ENCODE assay signal across 17 mouse cellular contexts in the genomic region with DNA sequence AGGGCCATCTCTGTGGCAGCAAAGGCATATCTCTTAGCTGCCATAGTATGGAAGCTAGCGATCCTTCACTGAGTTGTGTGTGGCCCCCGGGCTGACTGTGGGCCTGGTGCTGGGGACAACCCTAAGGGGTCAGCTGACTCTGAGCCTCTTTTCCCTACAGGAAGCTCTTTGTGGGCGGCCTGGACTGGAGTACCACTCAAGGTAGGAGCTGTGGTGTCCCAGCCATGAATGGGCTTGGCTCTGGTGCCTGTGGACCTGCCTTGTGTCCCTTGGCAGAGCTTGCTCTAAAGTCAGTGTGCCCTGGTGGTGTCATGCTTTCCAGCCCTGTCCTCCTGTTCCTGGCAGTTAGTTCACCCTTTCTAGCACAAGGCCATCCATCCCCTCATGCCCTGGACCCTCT. TPM values are rescaled to one million over a fixed set of nuclear protein-coding genes. Genes with fewer than 3 reads are reported as not detected.
DNase-seq lines count a peak whose midpoint lies in the region; ATAC-seq lines count a peak whose summit lies in the region.
"Had no signal": no experiment of that assay in that cellular context is flagged by ENCODE, and none has a peak within 500 bp of the region (broad histone marks: within the 10 kb centered on the region; RNA-seq: fewer than 3 reads in every experiment).

No protein-coding gene starts in this region.

- no peak overlapping the region for H3K4me3 ChIP-seq in heart, embryonic 12.5 days
- H3K4me3 ChIP-seq in liver, embryonic 12.5 days, result no peak overlapping the region
- no peak overlapping the region for H3K4me3 ChIP-seq in liver, embryonic 11.5 days (ENCODE audit: low read depth, low read length)
- no peak overlapping the region for H3K4me3 ChIP-seq in intestine, embryonic 15.5 days (replicated peaks)
- H3K4me3 ChIP-seq: forebrain, embryonic 12.5 days; heart, embryonic 13.5 days; limb, embryonic 15.5 days had no signal

- H3K36me3 ChIP-seq in heart, embryonic 12.5 days, result peaks cover 77% of the 10 kb centered on the region
- H3K36me3 ChIP-seq in liver, embryonic 12.5 days, result peaks cover 85% of the 10 kb centered on the region
- H3K36me3 ChIP-seq in liver, embryonic 11.5 days (ENCODE audit: control insufficient read depth, insufficient read depth, low read length), result peaks cover 42% of the 10 kb centered on the region
- peaks cover 29% of the 10 kb centered on the region for H3K36me3 ChIP-seq in intestine, embryonic 15.5 days

- H3K27me3 ChIP-seq in heart, embryonic 12.5 days (replicated peaks), result no peaks in the 10 kb centered on the region
- H3K27me3 ChIP-seq in liver, embryonic 12.5 days (replicated peaks), result no peaks in the 10 kb centered on the region
- H3K27me3 ChIP-seq in liver, embryonic 11.5 days (replicated peaks; ENCODE audit: control insufficient read depth, insufficient read depth, low read length), result no peaks in the 10 kb centered on the region
- H3K27me3 ChIP-seq in intestine, embryonic 15.5 days (replicated peaks), result no peaks in the 10 kb centered on the region
- H3K27me3 ChIP-seq: forebrain, embryonic 12.5 days; heart, embryonic 13.5 days; limb, embryonic 15.5 days had no signal

- no peak overlapping the region for H3K27ac ChIP-seq in heart, embryonic 12.5 days (ENCODE audit: poor library complexity, severe bottlenecking)
- H3K27ac ChIP-seq in liver, embryonic 12.5 days, result peak overlapping the region; percentile 64
- H3K27ac ChIP-seq in liver, embryonic 11.5 days (ENCODE audit: low read depth, low read length), result no peak overlapping the region
- H3K27ac ChIP-seq in intestine, embryonic 15.5 days, result no peak overlapping the region
- H3K27ac ChIP-seq: forebrain, embryonic 12.5 days; heart, embryonic 13.5 days; hindbrain, embryonic 14.5 days; limb, embryonic 15.5 days had no signal

- peak overlapping the region; percentile 32; the same call in 1 of the 2 replicates for H3K9ac ChIP-seq in heart, embryonic 12.5 days
- H3K9ac ChIP-seq in liver, embryonic 12.5 days, result 0 out of 2 replicates have a peak overlapping the region, but pooled peaks have one; percentile 12
- H3K9ac ChIP-seq in liver, embryonic 11.5 days (ENCODE audit: low read depth, low read length), result no peak overlapping the region
- 0 out of 2 replicates have a peak overlapping the region, but pooled peaks have one; percentile 17 for H3K9ac ChIP-seq in intestine, embryonic 15.5 days
- H3K9ac ChIP-seq: forebrain, embryonic 12.5 days; heart, embryonic 13.5 days; hindbrain, embryonic 14.5 days; limb, embryonic 15.5 days had no signal

- peaks cover 45% of the 10 kb centered on the region for H3K4me1 ChIP-seq in heart, embryonic 12.5 days (replicated peaks)
- H3K4me1 ChIP-seq in liver, embryonic 12.5 days, result peaks cover 60% of the 10 kb centered on the region
- H3K4me1 ChIP-seq in liver, embryonic 11.5 days (replicated peaks; ENCODE audit: control insufficient read depth, insufficient read depth, low read length), result peaks cover 36% of the 10 kb centered on the region
- H3K4me1 ChIP-seq in intestine, embryonic 15.5 days (replicated peaks), result peaks cover 23% of the 10 kb centered on the region

- DNase-seq in heart, adult 8-10 months (ENCODE audit: low spot score), result no peak
- DNase-seq in liver, embryonic 11.5 days (ENCODE audit: low spot score), result no peak
- DNase-seq in lung, postnatal 25 days (ENCODE audit: low spot score), result peak; percentile 55
- DNase-seq in right cerebral cortex, postnatal 36 days (ENCODE audit: low spot score in 2 of 2), result no peak
- DNase-seq: cerebellum, postnatal 10 days; gastrocnemius, postnatal 14 days; kidney, adult 8-10 months; kidney, postnatal 4 days; thymus, postnatal 4 days had no signal

- no peak overlapping the region for H3K4me2 ChIP-seq in heart, embryonic 12.5 days
- no peak overlapping the region for H3K4me2 ChIP-seq in liver, embryonic 12.5 days
- no peak overlapping the region for H3K4me2 ChIP-seq in liver, embryonic 11.5 days
- H3K4me2 ChIP-seq in intestine, embryonic 15.5 days (replicated peaks), result no peak overlapping the region
- H3K4me2 ChIP-seq: forebrain, embryonic 12.5 days; heart, embryonic 13.5 days; hindbrain, embryonic 14.5 days; limb, embryonic 15.5 days had no signal

- no peaks in the 10 kb centered on the region for H3K9me3 ChIP-seq in heart, embryonic 12.5 days (replicated peaks)
- no peaks in the 10 kb centered on the region for H3K9me3 ChIP-seq in liver, embryonic 12.5 days (replicated peaks)
- no peaks in the 10 kb centered on the region for H3K9me3 ChIP-seq in liver, embryonic 11.5 days (ENCODE audit: control insufficient read depth, low read length)
- no peaks in the 10 kb centered on the region for H3K9me3 ChIP-seq in intestine, embryonic 15.5 days
- H3K9me3 ChIP-seq: forebrain, embryonic 12.5 days; G1E; heart, embryonic 13.5 days; limb, embryonic 15.5 days had no signal

- 81% methylated on average over 3 of the region's 3 CpGs for WGBS in heart, embryonic 12.5 days
- 88% methylated on average over 3 of the region's 3 CpGs for WGBS in liver, embryonic 12.5 days (ENCODE audit: insufficient replicate concordance)
- WGBS in liver, embryonic 11.5 days, result 80% methylated on average over 3 of the region's 3 CpGs
- 86% methylated on average over 3 of the region's 3 CpGs for WGBS in intestine, embryonic 15.5 days

- no peak for ATAC-seq in heart, embryonic 12.5 days (ENCODE audit: insufficient number of reproducible peaks, low FRiP score)
- ATAC-seq in liver, embryonic 12.5 days, result no peak
- ATAC-seq in liver, embryonic 11.5 days (replicated peaks; ENCODE audit: low FRiP score), result no peak
- ATAC-seq in intestine, embryonic 15.5 days, result no peak

RNA-seq across cellular contexts. Expression of gene Dazap1, which starts 12.6 kb away (rescaled TPM):
- 37.4 and 41.9 TPM in 2 replicates for polyA plus RNA-seq in heart, embryonic 12.5 days (2016; fragmentation: Nextera tagmentation; extraction: Ambion mirVana)
- 10 to 100 TPM; 49.2 to 62.8 (median 56.5) TPM for total RNA-seq in heart, adult 8-10 months (2022)
- polyA plus RNA-seq in liver, embryonic 12.5 days (2016; fragmentation: Nextera tagmentation; extraction: Ambion mirVana), result 44.3 and 45.9 TPM in 2 replicates
- polyA plus RNA-seq in liver, embryonic 11.5 days (2014; fragmentation: Nextera tagmentation; extraction: Ambion mirVana), result 49.2 and 55.0 TPM in 2 replicates
- 53.1 and 57.0 TPM in 2 replicates for polyA plus RNA-seq in intestine, embryonic 15.5 days (2015; fragmentation: Nextera tagmentation; extraction: Ambion mirVana)

RNA-seq across cellular contexts. Expression of gene Gamt, which starts 13.0 kb away (rescaled TPM):
- polyA plus RNA-seq in heart, embryonic 12.5 days (2016; fragmentation: Nextera tagmentation; extraction: Ambion mirVana), result 55.5 and 58.9 TPM in 2 replicates
- total RNA-seq in heart, adult 8-10 months (2022), result 10 to 100 TPM; 10.3 to 17.1 (median 14.7) TPM
- polyA plus RNA-seq in liver, embryonic 12.5 days (2016; fragmentation: Nextera tagmentation; extraction: Ambion mirVana), result 43.0 and 50.0 TPM in 2 replicates
- 49.0 and 49.7 TPM in 2 replicates for polyA plus RNA-seq in liver, embryonic 11.5 days (2014; fragmentation: Nextera tagmentation; extraction: Ambion mirVana)
- 71.0 and 112 TPM in 2 replicates for polyA plus RNA-seq in intestine, embryonic 15.5 days (2015; fragmentation: Nextera tagmentation; extraction: Ambion mirVana)
- total RNA-seq: G1E had no signal

RNA-seq across cellular contexts. Expression of gene Rps15, which starts 18.4 kb away (rescaled TPM):
- polyA plus RNA-seq in heart, embryonic 12.5 days (2016; fragmentation: Nextera tagmentation; extraction: Ambion mirVana), result 577 and 591 TPM in 2 replicates
- 100 to 1,000 TPM; 763 to 919 (median 846) TPM for total RNA-seq in heart, adult 8-10 months (2022)
- polyA plus RNA-seq in liver, embryonic 12.5 days (2016; fragmentation: Nextera tagmentation; extraction: Ambion mirVana), result 872 and 920 TPM in 2 replicates
- 1,270 and 1,408 TPM in 2 replicates for polyA plus RNA-seq in liver, embryonic 11.5 days (2014; fragmentation: Nextera tagmentation; extraction: Ambion mirVana)
- 974 and 1,020 TPM in 2 replicates for polyA plus RNA-seq in intestine, embryonic 15.5 days (2015; fragmentation: Nextera tagmentation; extraction: Ambion mirVana)

RNA-seq across cellular contexts. Expression of gene Apc2, which starts 21.9 kb away (rescaled TPM):
- polyA plus RNA-seq in heart, embryonic 12.5 days (2016; fragmentation: Nextera tagmentation; extraction: Ambion mirVana), result 0.89 and 1.4 TPM in 2 replicates
- total RNA-seq in heart, adult 8-10 months (2022), result 1 to 10 TPM; 2.2 to 3.1 (median 2.2) TPM
- 0.17 and 0.22 TPM in 2 replicates for polyA plus RNA-seq in liver, embryonic 12.5 days (2016; fragmentation: Nextera tagmentation; extraction: Ambion mirVana)
- 0.30 and 0.45 TPM in 2 replicates for polyA plus RNA-seq in liver, embryonic 11.5 days (2014; fragmentation: Nextera tagmentation; extraction: Ambion mirVana)
- 4.9 and 6.5 TPM in 2 replicates for polyA plus RNA-seq in intestine, embryonic 15.5 days (2015; fragmentation: Nextera tagmentation; extraction: Ambion mirVana)

RNA-seq across cellular contexts. Expression of gene Ndufs7, which starts 24.9 kb away (rescaled TPM):
- polyA plus RNA-seq in heart, embryonic 12.5 days (2016; fragmentation: Nextera tagmentation; extraction: Ambion mirVana), result 438 and 454 TPM in 2 replicates
- 1,000 to 10,000 TPM in 3 of 4 experiments, 100 to 1,000 TPM in 1; 949 to 1,112 (median 1,023) TPM for total RNA-seq in heart, adult 8-10 months (2022)
- 296 and 312 TPM in 2 replicates for polyA plus RNA-seq in liver, embryonic 12.5 days (2016; fragmentation: Nextera tagmentation; extraction: Ambion mirVana)
- 401 and 427 TPM in 2 replicates for polyA plus RNA-seq in liver, embryonic 11.5 days (2014; fragmentation: Nextera tagmentation; extraction: Ambion mirVana)
- 467 and 534 TPM in 2 replicates for polyA plus RNA-seq in intestine, embryonic 15.5 days (2015; fragmentation: Nextera tagmentation; extraction: Ambion mirVana)
